Mouse (Mus musculus) brain, embryonic 14.5 days (tissue): ENCODE measurements around the gene Cd300lg. TPM values are rescaled to one million over a fixed set of nuclear protein-coding genes. Genes with fewer than 3 reads are reported as not detected.

Experiments
- DNase-seq: peaks from one replicate; pipeline ENCODE4 v3.0.0-alpha.2; 2011; ENCODE audit warnings: low read depth
- CTCF ChIP-seq: fragments of 200-500 bp; IDR thresholded peaks from 2 replicates; pipeline ENCODE4 v1.5.1; 2012; ENCODE audit warnings: inconsistent platforms, mild to moderate bottlenecking, moderate library complexity, borderline replicate concordance; ENCODE audit not compliant: insufficient read depth, insufficient read length; ENCODE audit errors: extremely low read depth
- POLR2A ChIP-seq: fragments of 200-500 bp; IDR thresholded peaks from 2 replicates; pipeline ENCODE4 v1.6.1; 2012; ENCODE audit warnings: mild to moderate bottlenecking, inconsistent platforms, borderline replicate concordance; ENCODE audit not compliant: poor library complexity, insufficient read depth, insufficient read length, severe bottlenecking; ENCODE audit errors: extremely low read depth
- polyA plus RNA-seq: library from polyadenylated mRNA; depleted of rRNA; stranded (reverse); fragments of >200 nt; gene quantifications from 2 replicates; pipeline ENCODE4 v1.2.3, GENCODE M21; 2012

Cd300lg gene
- polyA plus RNA-seq, 1 experiment, result 0.15 TPM

DNA sequence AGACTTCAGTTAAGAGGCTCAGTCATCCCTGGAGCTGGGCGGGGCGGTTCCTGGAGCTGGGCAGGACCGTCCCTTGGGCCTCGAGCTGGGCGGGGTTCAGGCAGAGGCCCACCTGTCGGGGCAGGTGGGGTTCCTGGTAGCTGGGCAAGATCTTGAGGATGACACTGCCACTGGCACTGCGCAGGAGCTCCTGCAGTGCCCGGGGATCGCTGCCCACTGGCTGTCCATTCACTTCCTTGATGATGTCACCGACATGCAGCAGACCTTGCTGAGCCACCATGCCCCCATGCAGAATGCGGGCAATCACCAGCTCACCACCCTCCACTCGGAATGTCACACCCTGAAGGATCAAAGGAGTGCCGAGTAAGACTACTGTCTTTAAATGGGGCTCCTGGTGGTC, 21.8 kb downstream of the Cd300lg start:
- DNase-seq, result no peak
- TF ChIP-seq POLR2A (no peak), CTCF (no peak)

DNA sequence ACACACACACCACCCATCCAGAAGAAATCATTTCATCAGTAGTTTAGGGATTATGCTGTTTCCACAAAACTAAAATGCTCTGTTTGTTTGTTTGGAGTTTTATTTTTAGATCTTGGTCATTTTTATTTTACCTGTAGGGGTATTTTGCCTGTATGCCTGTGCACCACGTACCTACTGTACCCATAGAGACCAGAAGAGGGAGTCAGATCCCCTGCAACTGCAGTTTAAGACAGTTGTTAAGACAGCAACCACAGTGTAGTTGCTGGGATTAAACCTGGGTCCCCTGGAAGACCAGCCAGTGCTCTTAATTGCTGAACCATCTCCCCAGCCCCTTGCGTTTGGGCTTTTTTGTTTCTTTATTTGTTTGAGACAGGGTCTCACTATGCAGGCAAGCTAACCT, 27.7 kb downstream of the Cd300lg start:
- no peak for TF ChIP-seq POLR2A
- TF ChIP-seq CTCF, result peak; percentile 42; the same call in 1 of the 2 replicates

DNA sequence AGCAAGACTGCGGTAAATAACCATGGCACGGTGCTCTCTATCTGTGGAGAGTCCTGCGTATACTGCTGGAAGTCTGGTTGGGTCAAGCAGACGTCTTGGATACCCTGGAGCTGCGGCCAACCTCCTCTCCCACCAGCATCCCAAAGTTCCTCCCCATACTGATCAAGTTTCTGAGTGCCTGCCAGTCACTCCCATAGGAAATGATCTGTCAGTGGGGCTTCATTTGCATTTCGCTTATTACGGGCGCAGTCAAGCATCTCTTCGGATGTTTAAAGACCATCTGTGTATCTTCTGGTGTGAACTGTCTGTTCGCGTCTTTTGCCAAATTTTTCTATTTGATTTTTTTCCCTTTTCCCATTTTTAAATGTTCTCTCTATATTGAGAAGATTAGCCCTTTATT, 28.3 kb downstream of the Cd300lg start:
- TF ChIP-seq CTCF (no peak), POLR2A (no peak)
- DNase-seq, result peak; percentile 75

More for the DNA sequence above, 27.7 kb downstream of the Cd300lg start:
- DNase-seq, result peak; percentile 40

DNA sequence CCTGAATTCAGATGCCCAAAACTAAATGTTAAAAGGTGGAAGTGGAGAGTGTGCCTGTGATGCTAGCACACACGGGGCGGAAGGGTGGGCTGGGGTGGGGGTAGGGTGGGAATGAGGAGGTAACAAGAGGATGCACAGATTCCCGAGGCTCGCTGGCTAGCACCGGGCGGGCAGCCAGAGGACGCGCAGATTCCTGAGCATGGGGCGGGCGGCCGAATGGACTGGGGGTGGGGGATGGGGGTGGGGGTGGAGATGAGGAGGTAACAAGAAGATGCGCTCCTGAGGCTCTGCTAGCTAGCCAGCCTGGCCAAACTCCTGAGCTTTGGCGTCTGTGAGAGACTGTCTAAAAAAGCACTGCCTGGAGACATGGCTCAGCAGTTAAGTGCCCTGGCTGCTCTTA, 29.1 kb downstream of the Cd300lg start:
- peak; percentile 46 for DNase-seq
- TF ChIP-seq CTCF (no peak), POLR2A (no peak)

DNA sequence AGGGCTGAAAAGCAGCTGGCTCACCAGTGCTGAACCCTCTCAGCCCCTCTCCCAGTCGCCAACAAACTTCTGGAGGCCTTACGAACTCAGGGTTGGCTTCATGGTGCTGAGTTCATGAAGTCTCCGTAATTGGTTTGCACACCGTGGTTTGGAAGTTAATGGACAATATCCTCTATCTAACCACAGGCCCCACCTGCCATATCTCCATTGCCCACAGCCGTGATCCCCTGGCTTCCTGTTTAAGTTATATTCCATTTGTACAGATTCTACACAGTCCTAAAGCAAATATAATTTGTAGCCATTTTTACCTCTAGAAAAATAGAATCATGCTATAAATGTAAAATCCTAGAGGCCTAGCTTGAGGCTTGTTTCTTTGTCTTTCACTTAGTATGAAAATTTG, 31.4 kb downstream of the Cd300lg start:
- TF ChIP-seq CTCF, result no peak
- no peak for TF ChIP-seq POLR2A
- no peak for DNase-seq

DNA sequence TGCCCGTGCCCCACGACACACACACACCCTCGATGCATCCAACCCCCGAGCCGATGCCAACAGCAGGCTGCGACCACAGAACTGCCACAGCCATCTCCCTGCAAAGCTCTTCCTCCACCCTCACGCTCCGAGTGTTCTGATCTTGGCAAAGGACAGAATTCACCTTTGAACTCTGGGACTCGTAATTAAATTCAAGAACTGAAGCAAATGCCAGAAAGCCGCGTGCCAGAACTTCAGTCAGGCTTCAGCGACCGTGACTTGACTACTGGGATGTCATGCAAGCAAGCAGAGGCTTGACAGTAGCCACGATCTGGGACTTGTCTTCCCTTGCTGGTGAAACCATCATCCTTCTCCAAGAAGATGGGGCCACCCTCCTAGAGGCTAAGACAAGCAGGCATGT, 32.4 kb downstream of the Cd300lg start:
- no peak for TF ChIP-seq CTCF
- no peak for TF ChIP-seq POLR2A
- DNase-seq, result no peak

DNA sequence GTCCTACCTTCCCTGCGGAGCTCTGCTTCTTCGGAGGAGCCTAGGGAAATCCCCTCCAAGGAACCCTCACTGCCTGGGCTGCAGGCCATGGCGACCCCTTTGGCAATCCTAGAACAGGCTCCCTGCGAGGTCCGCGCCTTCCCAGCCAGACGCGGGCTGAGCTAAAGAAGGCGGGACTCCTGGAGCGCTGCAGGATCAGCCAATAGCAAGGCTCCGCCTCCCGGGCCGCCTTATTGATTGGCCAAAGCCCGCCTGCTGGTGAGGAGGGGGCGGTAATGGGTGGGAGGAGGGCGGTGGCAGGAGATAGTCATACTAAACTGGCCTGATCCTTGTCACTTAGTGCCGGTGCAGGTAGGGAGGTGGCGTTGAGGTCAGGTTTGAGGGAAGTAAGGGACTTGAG, 41.0 kb downstream of the Cd300lg start:
- peak; percentile 95 for DNase-seq
- no peak for TF ChIP-seq CTCF

DNA sequence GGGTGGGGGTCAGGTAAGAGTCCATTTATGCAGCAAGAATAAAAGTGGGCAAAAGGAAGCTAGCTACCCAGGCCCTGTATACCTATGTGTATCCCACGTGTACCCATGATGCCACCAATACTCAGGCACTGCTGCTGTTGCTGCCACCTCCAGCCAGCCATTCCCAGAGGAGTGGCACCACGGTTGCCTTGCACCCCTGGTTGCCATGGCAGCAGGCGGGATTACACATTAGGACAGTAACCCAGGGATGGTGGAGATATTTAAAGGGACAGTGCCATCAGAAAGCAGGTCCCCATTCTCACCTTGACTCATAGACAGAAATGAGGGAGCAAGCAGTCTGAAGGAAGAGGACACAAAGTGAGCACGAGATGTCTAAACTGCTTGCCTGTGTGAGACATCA, 41.9 kb downstream of the Cd300lg start:
- no peak for TF ChIP-seq POLR2A
- no peak for TF ChIP-seq CTCF
- DNase-seq, result peak; percentile 34

DNA sequence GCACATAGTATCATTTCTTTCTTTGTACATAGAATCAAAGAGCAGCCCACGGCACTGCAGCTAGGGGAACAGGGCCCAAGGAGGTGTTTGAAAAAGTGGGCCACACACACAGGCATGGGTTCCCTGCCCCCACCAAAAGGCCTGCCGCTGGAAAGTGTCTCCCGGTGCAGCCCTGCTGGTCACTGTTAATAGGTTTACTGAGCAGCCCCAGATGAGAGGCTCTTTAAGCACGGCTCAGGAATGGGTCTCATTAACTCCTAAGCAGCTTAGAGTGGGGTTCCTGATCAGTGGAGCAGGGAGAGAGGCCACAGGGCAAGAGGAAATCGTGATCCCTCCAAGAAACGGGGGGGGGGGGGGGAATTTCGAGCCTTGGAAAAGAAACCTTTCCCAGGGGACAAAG, 42.9 kb downstream of the Cd300lg start:
- DNase-seq, result no peak
- TF ChIP-seq CTCF (no peak), POLR2A (no peak)

DNA sequence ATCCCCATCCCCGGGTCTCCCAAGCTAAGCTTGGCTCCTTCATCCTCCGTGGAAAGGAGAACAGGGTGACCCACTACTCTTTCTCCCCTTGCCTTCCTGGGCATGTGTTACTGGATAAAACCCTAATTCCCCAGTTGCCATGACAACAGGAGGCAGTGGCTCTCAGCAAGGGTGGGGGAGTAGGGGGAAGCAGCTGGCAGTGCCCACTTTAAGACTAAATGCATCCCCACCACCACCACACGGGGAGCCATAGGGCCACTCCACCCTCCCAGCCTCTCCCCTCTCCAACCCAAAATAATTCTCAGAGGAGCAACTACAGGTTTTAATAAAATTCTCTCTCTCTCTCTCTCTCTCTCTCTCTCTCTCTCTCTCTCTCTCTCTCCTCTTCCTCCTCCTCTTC, 45.0 kb downstream of the Cd300lg start:
- TF ChIP-seq POLR2A (no peak), CTCF (peak; percentile 55)
- DNase-seq, result peak; percentile 95

DNA sequence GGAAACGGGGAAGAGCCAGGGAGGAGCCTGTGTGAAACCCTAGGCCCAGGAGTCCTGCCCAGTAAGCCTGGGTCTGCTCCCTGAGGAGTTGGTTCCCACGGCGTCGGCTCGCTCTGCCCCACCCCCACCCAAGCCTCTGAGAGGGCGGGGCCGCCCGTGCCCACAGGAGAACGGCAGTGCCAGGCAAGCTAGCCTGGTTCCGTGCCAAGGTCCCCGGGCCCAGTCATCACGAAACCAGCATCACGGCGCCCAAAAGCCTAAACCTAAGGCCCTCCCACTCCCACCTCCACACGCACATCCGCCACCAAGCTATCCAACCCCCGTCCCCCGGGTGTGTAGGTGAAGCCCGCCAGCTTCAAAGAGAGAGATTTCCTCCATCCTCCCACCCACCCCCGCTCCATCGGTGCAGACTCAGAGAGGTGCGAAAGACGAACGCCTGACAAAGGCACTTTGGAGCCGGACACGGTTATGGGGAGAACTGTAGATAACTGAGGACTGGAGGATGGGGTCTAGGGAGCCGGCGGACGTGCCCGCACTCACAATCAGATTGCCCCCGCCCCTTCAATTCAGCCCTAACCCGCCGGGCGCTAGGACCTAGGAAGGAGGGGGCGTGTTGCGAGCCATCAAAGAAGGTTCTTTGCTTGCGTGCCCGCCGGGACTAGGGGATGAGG, 45.9 kb downstream of the Cd300lg start:
- peak; percentile 98 for DNase-seq
- TF ChIP-seq POLR2A (no peak; the same call in 1 of the 2 replicates), CTCF (no peak)
